Mouse (Mus musculus): ENCODE results near the gene Sycn. TPM values are rescaled to one million over a fixed set of nuclear protein-coding genes. Genes with fewer than 3 reads are reported as not detected.
"Not testable (repeated sequence)": the region's sequence is repeated elsewhere in the genome, so short reads cannot be mapped to it uniquely, and the experiment has no call there.

Gene Sycn
- not detected for total RNA-seq (2022)

GRCm38 (mm10) chr7:28540526-28540925 lies at the start of gene Sycn:
Gene Sycn (plus strand): TSS chr7:28540885.
- DNase-seq: no peak

GRCm38 (mm10) chr7:28490903-28491302 lies 49.8 kb upstream of the Sycn start:
- no peak for DNase-seq

GRCm38 (mm10) chr7:28492310-28492709 lies 48.4 kb upstream of the Sycn start:
- DNase-seq: no peak

- DNase-seq: no peak
Observed at GRCm38 (mm10) chr7:28495426-28495825, 45.3 kb upstream of the Sycn start.

GRCm38 (mm10) chr7:28505585-28505984 lies 35.1 kb upstream of the Sycn start:
- no peak for DNase-seq

- peak; percentile 44 for DNase-seq
Observed at GRCm38 (mm10) chr7:28509121-28509520, 31.6 kb upstream of the Sycn start.

- not testable (repeated sequence) for DNase-seq
Observed at GRCm38 (mm10) chr7:28510405-28510974, 30.2 kb upstream of the Sycn start, which contains the start of gene Ifnl2. Gene Ifnl2 (minus strand): TSS chr7:28510455.

GRCm38 (mm10) chr7:28511441-28511840 lies 29.2 kb upstream of the Sycn start:
- DNase-seq: no peak

GRCm38 (mm10) chr7:28522536-28522935 lies 18.1 kb upstream of the Sycn start, which contains the start of gene Ifnl3:
Gene Ifnl3 (plus strand): TSS chr7:28522836.
- DNase-seq: not testable (repeated sequence)

- peak; percentile 75 for DNase-seq
Observed at GRCm38 (mm10) chr7:28527922-28528719, 12.6 kb upstream of the Sycn start.

- no peak for DNase-seq
Observed at GRCm38 (mm10) chr7:28532005-28532404, 8.7 kb upstream of the Sycn start.

GRCm38 (mm10) chr7:28538886-28539285 lies 1.8 kb upstream of the Sycn start:
- DNase-seq: not testable (repeated sequence)

- DNase-seq: no peak
Observed at GRCm38 (mm10) chr7:28544051-28544601, 3.4 kb downstream of the Sycn start.

- DNase-seq: no peak
Observed at GRCm38 (mm10) chr7:28545048-28545890, 4.6 kb downstream of the Sycn start.

GRCm38 (mm10) chr7:28545891-28546210 lies 5.2 kb downstream of the Sycn start:
- DNase-seq: no peak

GRCm38 (mm10) chr7:28546649-28547048 lies 6.0 kb downstream of the Sycn start:
- no peak for DNase-seq

- no peak for DNase-seq
Observed at GRCm38 (mm10) chr7:28547154-28547553, 6.5 kb downstream of the Sycn start, which contains the start of gene Nccrp1. Gene Nccrp1 (minus strand): TSS chr7:28547254.

GRCm38 (mm10) chr7:28547628-28548027 lies 6.9 kb downstream of the Sycn start:
- DNase-seq: no peak

GRCm38 (mm10) chr7:28553076-28553475 lies 12.4 kb downstream of the Sycn start:
- DNase-seq: no peak

- DNase-seq: no peak
Observed at GRCm38 (mm10) chr7:28555939-28556535, 15.4 kb downstream of the Sycn start.

GRCm38 (mm10) chr7:28557069-28557468 lies 16.4 kb downstream of the Sycn start:
- DNase-seq: no peak

- DNase-seq: no peak
Observed at GRCm38 (mm10) chr7:28557708-28558107, 17.0 kb downstream of the Sycn start.
